Mouse (Mus musculus): ENCODE measurements around the gene Ubqln4.

The Ubqln4 gene

DNA sequence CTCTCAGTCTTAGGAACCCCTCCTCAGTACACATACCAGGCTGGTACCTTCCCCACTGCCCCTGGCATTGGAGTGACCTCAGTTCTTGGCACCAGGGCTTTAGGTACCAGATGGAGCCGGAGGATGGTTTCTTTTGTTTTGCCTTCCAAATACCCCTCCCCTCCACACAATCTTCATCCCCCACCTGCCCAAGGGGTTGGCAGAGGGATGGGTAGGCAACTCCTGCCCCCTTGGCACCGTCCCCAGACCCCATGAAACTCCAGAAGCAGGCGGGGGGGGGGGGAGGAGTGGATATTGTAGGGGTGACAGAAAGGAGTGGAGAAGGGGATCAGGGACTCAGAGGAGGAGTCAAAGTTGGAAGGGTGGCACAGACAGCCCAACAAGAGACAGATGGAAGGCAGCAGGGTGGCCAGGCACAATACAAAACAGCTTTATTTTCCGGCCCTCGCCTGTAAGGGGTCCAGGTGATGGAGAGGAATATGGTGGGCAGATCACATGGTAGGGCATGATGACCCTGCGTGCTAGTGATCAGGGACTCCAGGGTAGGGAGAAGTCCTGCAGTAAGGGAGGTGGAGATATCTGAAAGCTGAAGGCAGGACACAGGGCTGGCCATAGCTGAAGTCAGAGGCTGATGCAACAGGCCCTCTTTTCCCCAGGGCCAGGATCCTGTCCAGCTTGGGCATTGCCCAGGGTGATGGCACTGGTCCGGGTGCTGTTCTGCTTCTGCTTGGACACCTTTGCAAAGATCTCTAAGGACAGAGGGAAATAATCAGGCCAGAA is 11.7 kb upstream of the Ubqln4 start:
- DNase-seq (ENCODE audit: low spot score in 2 of 2): no peak

DNA sequence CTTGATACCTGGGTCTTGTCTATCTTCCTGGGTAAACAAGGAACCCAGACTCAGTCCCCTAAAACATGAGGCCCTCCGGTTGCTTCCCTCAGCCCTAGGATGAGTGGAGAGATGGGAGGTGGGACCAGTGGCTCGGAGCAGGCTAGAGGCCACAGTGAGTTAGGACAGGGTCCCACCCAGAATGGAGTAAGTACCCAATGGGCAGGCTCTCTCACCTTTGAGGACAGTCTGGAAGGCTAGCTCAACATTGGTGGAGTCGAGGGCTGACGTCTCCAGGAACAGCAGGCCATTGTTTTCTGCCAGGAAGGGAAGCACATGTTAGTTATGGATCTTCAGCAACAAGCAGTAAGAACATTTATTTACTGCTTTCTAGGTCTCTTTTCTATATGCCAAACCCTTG is 11.1 kb upstream of the Ubqln4 start:
- DNase-seq (ENCODE audit: low spot score in 2 of 2): no peak

DNA sequence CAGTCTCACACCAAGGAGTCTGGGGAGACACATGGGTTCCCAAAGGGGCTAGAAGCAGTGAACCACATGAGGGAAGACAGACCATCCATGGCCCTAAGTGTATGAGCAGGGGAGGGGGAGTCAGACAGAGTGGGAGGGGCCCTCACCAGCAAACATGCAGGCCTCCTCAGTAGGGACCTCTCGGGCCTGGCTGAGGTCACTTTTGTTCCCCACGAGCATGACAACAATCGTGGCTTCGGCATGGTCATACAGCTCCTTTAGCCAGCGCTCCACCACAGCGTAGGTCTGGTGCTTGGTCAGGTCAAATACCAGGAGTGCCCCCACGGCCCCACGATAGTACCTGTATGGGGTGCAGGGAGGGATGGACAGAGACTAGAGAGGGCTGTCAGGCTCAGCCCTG is 10.4 kb upstream of the Ubqln4 start:
- DNase-seq (ENCODE audit: low spot score in 2 of 2): no peak

DNA sequence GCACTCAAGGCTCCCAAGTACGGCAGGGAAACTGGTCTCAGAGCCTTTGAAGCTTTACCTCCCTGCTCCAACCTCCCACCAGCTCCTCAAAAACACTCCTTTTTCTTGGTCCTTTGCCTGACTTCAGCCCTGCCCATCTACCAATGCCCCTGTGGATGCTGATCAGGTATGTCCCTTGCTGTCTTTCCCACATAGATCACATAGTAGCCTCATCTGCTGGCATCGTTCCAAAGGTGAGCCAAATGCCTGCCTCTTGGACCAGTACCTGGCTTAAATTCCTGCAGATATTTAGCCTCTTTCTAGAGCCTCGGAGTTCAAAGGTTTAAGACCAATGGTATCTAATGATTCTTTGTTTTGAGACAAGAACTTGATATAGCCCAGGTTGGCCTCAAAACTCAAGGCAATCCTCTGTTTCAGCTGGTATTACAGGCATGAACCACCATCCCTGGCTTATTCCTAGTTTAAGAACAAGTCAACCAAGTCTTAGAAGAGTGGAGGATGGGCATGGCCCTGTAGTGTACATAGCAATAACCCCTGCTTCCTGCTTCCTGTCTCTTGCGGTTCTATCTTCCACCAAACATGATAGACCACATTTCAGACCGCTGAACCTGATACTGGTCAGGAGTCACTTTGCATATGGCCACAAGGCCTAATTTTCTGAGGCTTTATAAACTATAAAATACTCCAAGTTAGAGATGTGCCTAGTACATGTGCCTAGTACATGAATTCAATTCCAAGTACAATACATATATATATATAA is 9.7 kb upstream of the Ubqln4 start:
- no peak for DNase-seq (ENCODE audit: low spot score in 2 of 2)

DNA sequence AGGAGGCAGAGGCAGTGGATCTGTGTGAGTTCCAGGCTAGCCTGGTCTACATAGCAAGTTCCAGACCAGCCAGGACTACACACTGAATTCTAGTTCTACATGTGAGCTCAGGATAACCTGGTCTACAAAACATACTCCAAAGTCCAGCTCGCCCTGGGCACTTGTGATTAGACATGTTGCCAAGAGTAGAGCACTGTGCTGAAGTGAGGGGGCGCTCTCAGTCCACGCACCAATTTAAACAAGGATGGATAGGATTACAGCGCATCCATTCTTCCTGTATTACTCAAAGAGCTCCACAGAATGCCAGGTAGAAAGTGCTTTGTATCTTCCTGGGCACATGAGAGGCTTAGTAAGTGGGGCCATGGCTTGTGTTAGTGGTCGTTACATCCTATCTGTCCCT is 9.0 kb upstream of the Ubqln4 start:
- DNase-seq (ENCODE audit: low spot score in 2 of 2): no peak

DNA sequence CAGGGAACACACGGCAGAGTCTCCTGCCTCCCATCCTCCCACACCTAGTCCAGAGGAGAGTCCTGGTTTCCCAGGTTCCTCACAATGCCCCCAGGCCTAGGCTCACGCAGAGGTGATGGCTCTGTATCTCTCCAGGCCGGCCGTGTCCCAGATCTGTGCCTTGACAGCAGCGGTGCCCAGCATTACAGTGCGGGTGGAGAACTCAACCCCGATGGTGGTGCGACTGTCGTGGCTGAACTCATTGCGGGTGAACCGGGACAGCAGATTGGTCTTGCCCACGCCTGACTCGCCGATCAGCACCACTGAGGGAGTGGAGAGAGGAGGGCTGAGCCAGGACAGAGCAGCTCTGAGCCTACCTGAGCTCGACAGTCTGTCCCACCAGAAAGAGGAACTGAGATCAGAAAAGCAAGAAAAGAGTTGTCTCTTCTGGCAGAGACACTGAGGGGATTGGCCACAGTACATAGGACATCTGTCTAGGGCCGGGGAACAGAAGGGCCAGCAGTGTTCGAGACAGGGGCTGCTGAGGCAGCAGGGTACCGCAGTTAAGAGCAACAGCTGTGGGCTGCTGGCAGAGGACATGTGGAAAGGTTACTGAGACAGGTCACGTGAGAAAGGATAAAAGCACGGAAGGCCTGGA is 8.5 kb upstream of the Ubqln4 start:
- DNase-seq (ENCODE audit: low spot score in 2 of 2): no peak

DNA sequence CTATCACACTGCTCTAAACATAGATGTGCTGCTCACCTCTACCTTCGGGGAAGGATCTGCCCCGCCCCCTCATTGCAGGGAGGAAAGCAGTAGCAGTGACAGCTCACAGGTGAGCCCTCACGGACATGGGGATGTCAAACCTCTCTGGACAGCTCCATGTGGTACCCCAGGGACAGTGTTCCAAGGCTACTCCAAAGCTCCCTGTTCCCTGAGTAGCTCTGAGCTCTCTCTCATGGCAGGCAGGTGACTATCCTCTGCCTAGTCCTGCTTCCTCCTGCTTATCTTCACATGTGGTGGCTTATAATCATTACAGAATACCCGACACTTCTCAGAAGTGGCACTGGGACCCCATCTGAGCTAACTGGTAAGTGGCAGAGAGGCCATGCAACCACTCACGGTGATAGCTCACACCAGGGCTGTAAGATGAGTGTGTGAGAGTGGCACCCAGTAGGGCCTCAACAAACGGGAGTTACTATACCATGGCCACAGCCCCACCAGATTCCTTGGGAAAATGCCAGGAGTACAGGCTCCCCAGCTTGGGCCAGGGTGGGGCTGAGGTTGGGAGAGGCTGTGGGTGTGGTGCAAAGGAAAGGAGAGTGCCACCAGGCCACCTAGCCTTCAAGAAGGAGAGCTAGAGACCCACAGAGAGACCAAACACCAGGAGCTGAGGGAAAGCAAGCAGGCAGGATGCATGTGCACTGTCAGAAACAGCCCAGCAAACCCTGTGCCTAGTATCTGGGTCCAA is 6.7 kb upstream of the Ubqln4 start:
- DNase-seq (ENCODE audit: low spot score in 2 of 2): no peak

DNA sequence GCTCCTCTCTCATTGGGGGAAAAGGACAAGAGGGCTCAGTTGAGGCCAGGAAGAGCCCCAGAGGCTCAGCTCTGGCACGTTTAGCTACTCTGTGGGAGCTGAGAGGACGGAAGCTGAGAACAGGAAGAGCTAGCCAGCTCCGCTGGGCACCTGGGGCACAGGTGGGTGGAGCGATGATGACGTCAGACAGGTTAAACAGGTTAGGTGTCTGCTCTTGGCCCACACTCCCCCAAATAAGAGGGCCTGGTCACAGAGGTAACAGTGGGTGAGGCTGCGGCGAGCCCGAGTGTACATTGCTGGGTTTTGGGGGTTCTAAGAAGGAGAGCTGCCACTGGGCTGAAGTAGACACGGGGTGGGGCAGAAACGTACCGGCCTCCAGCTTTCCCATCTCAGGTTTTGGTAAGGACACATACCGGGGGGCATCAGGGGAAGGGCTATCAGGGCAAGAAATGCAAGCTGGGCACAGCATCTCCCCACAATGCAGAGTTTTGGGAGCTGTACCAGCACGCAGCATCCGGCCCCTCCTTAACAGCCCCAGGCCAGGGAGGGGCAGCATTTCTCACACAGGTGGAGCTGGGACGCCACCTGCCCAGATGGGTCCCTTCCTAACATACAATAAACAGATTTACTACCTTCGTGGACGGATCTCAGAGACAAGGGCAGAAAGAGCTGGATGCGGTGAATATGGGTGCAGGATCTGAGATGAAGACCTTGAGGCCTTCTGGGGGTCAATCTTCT is 5.2 kb upstream of the Ubqln4 start, which contains the start of gene Rab25:
Gene Rab25, minus strand, starts transcription at position 121 of the 738 bp plus-strand sequence.
- no peak for DNase-seq (ENCODE audit: low spot score in 2 of 2)

DNA sequence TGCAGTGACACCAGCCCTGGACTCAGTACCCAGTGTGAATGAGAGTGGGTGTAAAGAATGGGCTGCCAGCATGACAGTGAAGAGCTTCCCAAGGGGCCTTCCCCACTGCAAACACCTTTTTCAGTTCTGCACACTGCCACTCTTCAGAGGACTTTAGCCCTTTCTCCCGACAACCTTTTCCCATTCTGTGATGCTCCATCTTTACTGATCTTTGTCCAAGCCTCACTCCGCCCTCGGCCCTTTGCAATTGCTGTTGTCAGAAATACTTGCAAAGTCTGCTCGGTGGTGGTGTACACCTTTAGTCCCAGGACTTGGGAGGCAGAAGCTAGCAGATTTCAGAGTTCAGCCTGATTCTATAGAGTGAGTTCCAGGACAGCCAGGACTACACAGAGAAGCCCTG is 2.0 kb upstream of the Ubqln4 start:
- DNase-seq (ENCODE audit: low spot score in 2 of 2): no peak

DNA sequence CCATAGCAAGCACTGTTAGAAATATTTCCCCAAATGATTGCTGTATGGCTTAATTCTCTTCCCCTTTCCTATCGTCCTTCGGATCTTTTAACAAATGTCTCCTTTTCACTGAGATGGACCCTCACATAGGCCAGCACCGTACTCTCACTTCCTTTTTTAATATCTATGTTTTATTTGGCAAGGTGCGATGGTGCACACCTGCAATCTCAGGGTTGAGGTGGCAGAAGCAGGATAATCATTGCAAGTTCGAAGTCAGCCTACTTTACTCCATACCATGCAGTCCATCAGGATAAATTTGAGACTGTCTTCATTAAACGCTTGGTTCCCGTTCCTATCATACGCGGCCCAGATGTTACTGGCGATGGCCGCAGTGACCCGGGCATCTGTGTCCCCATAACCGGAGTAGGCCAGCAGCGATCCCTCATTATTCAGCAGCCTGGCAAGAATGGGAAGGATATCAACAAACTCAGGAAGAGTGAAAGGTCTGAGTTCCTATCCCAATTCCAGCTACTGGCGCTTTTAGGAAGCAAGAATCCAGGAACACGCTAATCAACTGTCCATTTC is 1.4 kb upstream of the Ubqln4 start:
- DNase-seq (ENCODE audit: low spot score in 2 of 2): no peak

DNA sequence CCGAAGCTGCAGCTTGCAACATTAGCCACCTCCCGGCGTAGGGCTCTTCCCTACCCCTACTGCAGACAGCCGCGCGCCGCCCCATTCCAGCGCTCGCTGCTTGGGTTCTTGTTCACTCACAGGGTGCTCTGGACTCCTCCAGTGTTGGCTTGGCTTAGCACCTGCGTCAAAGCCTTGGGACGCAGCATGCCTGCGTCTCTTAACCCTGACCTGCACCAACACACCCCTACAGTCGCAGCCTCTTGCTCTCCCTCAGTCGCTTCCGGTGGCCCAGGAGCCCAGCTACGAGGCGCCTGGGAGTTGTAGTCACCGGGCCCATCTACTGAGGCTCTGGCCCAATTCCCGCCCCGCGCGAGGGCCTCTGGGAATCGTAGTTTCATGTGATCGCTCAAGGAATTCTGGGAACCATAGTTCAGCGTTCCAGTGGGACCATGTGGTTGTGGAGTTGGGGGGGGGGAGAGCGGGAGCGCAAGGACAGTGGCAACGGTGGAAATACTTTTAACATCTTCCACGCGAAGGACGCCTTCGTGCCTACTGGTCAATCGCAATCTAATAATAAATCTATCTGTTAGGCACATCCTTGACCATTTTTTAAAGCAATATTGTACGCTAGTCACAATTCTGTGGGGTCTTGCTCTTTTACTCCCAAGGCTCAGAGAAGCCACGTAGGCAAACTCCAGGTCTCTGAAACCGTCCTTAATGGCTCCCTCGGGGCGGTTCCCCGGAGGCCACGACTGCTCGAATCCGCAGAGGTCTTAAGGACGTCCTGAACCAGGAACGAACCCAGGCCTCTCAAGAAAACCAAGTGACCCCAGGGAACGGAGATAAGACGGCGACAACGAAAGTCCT is 658 bp upstream of the Ubqln4 start, which contains the start of gene Lamtor2:
Gene Lamtor2, minus strand, starts transcription at position 399 of the 849 bp plus-strand sequence.
- DNase-seq (ENCODE audit: low spot score in 2 of 2): peak; percentile 98

DNA sequence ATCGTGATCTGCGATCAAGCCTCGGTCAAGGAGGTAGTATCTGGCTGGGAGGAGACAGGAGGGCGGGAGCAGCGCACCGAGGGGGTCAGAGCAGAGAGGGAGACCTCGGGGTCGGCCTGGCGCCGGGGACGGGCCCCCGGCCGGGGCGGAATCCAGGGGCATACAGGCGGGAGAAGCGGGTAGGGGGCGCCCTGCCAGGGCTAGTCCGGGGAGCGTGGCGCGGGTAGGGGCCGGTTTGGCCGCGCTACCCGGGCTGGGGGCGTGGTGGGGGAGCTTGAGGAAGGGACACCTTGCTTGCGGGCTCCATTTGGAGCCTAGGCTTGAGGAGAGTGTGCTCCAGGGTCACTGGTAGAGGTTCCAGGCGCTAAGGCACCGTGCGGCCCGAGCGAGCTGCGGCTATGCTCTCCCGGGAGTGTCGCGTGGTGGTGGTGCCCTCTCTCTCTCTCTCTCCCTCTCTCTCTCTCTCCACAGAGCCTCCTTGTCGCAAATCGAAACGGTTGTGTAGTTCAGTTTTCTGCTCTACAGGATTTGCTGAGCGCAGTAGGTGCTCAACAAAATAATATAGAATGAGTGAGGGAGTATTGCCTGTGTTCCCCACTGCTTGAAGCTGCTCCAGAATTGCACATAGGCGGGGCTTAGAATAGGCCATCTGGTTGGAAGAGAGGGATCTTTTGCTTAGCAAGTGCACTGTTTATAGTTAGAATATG is 475 bp downstream of the Ubqln4 start:
- peak in 1 of 2 experiments; percentile 34 for DNase-seq (ENCODE audit: low spot score in 2 of 2)

DNA sequence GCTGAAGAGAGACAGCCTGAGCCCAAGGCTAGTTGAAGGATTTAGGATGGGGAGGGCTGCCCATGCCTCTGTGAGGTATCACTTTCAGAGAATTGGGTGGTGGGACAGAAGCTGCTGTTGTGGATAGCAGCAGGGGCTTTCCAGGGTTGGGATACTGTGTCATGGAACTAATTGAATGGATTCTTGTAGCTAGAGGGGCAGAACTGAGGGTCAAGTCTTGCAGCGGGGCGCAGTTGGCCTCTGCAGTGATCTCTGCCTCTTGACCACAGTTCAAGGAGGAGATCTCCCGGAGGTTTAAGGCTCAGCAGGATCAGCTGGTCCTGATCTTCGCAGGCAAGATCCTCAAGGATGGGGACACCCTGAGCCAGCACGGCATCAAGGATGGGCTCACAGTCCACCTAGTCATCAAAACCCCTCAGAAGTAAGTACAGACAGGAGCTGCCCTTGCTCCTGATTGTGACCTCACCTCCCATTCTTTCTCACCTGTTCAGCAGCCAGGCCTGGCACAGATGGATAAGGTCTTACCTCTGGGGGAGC is 1.6 kb downstream of the Ubqln4 start:
- no peak for DNase-seq (ENCODE audit: low spot score in 2 of 2)

DNA sequence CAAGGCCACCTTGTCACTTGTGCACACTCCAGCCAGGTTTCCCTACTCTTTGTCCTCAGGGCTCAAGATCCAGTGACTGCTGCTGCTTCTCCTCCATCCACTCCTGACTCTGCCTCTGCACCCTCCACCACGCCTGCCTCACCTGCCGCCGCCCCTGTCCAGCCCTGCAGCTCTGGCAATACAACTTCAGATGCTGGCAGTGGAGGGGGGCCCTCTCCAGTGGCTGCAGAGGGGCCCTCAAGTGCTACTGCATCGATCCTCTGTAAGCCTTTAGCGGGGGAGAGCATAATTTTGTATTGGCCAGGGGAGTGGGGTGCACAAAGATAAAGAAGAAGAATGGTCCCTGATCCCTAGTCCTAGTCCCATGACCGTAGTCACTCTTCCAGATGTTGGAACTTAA is 2.2 kb downstream of the Ubqln4 start:
- DNase-seq (ENCODE audit: low spot score in 2 of 2): no peak

DNA sequence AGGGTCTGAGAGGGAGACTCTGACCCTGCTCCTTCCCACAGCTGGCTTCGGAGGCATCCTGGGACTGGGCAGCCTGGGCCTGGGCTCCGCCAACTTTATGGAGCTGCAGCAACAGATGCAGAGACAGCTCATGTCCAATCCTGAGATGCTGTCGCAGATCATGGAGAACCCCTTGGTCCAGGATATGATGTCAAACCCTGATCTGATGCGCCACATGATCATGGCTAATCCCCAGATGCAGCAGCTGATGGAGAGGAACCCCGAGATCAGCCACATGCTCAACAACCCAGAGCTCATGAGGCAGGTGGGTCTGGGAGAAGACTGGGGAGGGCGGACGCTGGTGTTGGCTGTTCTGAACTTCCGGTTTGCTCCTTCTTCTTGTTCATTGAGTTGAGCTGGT is 3.1 kb downstream of the Ubqln4 start:
- no peak for DNase-seq (ENCODE audit: low spot score in 2 of 2)

DNA sequence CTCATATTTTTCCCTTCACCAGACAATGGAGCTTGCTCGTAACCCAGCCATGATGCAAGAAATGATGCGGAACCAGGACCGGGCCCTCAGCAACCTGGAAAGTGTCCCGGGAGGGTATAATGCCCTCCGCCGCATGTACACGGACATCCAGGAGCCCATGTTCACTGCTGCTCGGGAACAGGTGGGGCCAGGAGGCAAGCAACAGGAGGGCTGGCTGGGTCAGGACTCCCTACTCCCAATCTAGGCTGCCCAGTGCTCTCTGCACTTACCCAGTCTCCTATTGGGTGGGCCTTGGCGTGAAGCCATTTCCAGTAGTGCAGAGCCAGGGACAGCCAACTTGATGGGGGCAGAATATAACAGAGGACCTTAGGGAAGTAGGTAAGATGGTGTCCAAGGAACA is 6.0 kb downstream of the Ubqln4 start:
- DNase-seq (ENCODE audit: low spot score in 2 of 2): no peak

DNA sequence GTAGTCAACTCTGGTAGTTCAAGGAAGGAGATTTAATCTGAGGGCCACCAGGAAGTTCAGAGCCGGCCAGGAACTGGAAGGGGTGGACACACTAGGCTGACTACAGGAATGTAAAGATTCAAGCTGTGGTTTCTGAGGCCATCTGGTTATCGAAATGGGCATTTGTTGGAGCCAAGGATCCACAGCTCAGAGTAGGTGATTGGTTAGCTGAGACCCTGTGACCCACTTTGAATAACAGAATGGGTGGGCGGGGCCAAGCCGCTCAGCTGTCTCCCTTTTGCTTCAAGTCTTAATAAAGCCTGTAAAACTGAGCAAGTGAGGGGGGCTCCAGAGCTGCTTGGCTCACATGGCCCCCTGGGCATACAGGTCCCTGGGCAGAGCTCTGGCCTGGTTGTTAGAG is 8.4 kb downstream of the Ubqln4 start:
- no peak for DNase-seq (ENCODE audit: low spot score in 2 of 2)

DNA sequence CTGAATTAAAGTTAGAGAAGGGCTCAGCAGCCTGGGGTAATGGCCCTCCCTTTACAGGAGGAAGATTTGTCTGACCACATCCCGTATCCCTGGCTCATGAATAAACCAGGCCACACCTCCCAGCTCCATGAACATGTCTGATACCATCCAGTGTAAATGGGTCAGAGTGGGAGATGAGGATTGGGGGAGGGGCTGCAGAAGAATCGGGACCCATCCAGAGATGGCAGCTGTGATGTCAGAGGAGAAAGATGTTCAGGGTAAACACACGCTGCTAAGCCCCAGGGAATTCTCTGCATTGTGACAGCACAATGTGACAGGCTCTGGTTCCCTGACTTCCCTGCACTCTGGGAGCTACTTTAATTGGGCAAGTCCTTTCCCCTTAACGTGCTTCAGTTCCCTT is 9.9 kb downstream of the Ubqln4 start:
- no peak for DNase-seq (ENCODE audit: low spot score in 2 of 2)

DNA sequence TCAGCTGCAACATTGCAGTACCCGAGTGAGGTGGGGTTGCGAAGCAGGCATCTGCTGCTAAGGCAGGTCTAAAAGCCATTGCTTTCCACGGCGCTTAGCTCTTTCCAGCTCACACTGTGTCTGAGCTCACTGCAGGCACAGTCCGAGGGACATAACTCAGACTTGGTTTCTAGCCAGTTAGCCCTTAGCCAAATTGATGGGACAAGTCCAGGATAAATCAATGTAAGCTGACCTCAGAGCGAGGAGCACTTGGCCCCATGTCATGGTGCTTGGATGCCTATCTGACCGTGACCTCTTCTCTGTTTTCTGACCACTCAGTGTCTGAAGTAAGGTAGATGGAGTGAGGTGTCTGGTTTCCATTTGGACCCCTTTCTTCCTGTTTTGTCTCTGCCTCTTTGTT is 10.4 kb downstream of the Ubqln4 start:
- DNase-seq (ENCODE audit: low spot score in 2 of 2): no peak

Data from right cerebral cortex, postnatal 36 days (tissue).